Mouse (Mus musculus) retina, postnatal 1 day (tissue): Measurements from ENCODE around the gene Spc25.

Experiments used
- DNase-seq: peaks from one replicate; pipeline ENCODE4 v3.0.0-alpha.2; 2012

The Spc25 gene

DNA sequence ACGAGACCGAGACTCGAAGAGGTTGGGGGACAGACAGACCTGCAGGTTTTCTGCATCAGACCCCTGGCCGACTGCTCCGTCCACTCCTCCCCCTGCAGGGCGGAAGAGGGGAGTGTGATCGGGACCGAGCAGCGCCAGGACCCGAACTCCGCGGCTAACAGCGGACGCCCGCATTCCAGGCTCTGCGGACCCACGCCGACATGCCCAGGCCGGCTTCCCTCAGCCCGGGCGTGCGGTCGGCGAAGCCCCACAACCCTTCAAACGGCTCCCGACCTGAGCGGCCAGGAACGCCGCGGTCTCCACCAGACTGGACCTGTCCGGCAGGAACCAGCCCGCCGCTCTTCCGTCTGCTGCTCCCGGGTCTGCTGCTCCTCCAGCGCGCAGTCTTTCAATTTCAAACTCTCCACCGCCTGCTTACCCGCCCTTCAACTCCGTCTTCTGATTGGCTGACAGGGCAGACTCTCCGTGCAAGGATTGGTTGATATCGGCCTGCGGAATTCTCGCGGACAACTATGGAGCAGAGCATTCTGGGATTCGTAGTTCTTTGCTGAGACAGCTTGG lies at the start of gene Spc25:
Gene Spc25 (minus strand): TSS at position 404 of the 561 bp plus-strand sequence.
- peak; percentile 97 for DNase-seq

DNA sequence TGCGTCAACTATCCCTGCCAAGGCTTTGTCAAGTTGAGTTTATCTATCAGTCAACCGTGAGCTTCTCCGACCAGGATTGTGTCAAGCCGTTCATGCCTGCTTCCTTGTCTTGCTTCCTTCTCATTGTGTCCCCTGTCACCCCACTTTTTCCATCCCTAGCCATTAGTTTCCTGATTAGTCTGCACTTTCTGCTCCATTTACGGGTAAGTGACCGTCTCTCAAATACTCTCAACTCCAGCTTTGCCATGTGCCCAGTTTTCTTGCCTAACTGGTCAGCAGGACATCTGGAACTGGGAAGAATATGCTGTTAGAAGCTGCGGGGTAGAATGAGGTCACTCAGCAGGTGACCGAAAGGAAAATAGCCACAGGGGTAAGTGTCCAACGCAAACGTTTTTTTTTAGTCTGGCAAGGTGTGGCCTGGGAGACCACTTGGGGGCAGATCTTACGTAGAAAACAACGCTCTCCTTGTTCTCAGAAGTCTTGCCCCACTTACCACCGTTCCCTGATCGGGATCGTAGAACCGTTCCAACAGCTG lies 42.3 kb upstream of the Spc25 start:
- DNase-seq, result peak; percentile 94

DNA sequence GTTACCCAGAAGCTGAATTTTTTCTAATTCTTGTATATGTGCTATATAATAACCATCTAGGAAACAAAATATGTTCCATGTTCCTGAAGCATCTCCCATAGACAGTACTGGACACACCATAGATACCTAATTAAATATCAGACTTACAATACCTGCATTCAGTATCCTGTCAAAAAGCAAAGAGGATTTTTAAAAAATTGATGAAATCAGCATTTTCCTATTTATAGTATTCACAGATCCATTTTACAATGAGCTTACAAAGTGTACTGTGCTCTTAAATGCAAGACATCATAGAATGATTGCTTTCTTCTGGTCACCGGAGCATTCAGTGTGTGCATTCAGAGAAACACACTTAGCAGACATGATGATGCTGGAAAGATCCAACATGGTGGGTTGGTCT lies 41.1 kb upstream of the Spc25 start:
- no peak for DNase-seq

DNA sequence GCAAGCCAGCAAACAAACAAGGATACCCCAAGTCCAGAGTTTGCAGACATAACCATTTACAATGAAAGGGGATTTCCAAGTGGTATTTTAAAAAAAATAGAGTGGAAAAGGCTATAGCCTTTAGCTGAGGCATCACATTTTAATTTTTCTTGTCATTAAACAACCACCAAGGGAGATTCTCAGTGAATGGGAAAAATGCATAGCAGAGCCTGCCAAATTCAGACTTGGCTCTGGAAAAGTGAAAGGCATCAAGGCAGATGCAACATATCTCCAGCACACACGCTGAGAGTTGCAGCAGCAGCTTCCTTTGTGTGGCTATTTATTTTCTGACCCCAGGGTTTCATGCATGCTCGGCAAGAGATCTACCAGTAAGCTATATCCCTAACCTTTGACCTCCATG lies 38.9 kb upstream of the Spc25 start:
- DNase-seq, result no peak

DNA sequence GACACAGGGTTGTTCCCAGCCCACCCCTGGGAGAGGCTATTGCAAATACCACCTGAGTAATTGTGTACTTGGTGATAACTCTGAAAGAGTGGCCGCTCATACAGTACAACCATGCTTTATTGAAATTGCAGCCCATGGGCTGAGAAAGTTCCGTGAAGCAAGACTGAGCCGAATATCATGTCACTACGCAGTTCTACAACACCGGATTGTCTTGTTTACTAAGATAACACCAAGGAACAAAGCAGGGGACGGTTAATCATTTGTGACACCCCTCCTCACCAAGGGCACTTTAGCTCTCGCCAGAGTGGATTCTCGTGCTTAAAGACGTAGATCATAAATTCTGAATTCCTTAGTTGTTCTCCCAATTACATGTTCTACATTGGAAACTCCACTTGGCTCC lies 33.3 kb upstream of the Spc25 start:
- no peak for DNase-seq

DNA sequence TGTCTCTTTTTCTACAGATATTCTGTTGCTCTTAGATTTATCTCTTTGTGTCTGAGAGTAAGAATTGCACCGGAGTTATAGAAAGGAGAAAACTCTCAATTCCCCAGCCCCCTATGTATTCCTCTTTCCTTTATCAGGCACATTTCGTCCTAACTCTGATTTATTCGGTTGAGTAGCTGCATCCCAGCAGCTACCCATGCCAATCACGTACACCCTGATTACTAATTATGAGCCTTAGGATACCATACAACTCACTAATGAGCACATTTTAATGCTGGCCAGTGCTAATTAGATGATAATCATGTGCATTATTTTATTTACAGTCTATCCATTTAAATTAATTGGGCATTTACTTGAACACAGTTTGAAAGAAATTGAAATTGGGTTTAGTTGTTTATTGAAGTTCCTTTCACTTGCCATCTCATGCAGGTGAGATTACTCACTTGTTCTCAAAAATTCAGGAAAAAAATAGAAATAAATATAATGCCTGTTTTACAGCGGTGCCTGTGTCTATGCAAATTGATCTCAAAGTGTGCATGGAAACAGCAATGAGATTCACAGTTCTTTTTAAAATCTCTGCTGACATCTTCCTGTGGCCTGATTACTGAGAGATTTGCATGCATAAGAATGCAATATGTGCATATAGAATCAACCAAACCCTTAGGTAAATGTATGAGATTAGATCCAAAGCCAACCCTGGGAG lies 29.1 kb upstream of the Spc25 start:
- DNase-seq, result peak; percentile 93

DNA sequence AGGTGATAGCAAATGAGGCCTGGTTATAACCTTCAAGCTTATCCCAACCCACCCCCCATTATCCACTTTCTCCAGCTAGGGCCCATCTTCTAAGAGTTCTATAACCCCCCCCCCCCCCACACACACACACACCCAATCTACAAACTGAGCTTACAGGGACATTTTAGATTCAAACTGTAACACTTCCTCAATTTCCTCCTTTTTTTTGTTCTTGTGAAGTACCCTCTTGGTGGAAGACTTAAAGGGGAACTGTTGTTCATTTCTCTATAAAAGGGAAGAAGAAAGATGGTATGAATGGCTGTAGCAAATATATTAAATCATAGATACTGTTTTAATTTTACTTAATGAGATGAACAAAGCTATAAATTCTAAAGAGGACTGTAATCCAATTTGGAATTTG lies 26.1 kb upstream of the Spc25 start:
- DNase-seq, result no peak

DNA sequence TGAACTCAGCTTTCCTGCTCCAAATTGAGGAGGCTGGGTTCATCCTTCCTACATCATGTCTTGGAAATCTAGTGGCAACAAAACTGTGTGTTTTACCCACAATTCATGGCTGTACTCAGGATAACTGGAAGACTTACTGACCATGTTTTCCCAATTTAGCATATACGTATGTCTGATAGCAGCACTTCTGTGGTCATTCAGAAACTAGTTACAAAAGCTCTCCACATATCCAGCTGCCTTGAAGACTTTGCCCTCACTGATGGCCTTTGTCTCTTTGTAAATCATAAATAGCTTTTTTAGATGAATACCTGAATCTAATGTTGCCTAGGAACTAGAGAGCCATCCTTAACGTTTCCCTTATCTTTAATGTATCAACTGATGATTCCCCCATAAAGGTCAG lies 24.1 kb upstream of the Spc25 start:
- DNase-seq, result no peak

DNA sequence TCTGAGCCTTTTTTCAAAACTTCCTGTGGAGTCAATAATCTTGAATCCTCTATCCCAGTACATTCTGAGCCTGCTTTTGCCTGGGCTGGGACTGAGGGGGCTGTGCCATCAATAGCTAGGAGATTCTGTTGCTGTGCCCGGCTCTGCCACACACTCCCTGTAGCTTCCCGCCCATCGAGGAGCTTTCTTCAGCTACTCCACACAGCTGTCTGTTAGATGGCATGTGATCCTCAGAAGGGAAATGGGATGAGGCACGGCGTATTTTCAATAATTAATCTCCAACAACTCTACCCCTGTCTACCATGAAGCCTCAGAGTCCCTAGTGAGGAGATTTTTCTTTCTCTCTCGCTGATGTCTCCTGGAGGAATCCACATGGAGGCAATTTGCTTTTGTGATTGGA lies 22.6 kb upstream of the Spc25 start:
- peak; percentile 8 for DNase-seq

DNA sequence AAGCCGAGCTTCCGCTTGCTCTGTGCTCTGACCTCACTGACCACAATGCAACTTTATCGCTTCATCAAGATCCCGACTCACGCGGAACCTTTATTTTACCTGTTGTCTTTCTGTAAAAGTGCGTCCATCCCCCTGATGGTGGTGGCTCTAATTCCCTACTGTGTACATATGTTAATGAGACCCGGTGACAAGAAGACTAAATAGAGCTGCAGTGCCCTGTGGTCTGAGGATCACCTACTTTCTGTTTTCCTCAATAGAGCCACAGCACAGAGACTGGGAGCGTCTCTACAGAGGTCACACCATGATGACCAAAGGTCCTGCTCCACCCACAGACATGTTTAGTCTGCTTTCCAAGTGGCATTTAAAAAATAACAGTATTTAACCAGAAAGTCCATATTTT lies 20.9 kb upstream of the Spc25 start:
- no peak for DNase-seq

DNA sequence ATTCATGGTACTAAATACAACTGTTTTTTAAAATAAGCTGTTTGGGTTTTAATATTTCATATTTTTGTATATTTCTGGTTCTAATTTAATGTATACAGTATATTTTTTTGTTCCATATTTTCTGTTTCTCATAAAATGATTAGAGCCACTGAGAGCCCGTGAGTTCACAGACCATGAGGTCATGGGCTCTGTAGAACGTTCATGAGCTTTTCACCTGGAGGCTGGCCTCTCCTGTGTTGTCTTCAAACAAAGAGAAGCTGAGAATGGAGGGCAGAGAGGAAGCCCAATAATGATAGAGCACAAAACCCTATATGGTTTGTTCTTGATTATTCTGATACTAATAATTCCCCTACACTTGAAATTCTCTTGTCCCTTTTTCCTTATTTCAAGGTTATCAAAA lies 18.7 kb upstream of the Spc25 start:
- no peak for DNase-seq

DNA sequence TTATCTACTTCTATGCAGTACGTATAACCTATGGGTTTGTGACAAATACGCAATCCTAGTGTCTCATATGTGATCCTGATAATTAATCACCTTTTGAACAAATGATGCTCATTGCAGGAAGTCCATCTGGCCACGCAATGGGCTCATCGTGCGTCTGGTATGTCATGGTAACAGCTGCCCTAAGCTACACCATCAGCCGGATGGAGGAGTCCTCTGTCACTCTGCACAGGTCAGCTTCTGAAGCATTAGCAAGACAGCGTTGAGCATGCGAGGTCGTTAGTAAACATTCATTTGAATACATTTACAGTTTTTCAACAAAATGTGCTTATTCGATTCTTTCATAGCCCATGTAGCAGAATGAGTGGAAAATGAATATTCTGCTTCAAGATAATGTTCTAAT lies 16.8 kb upstream of the Spc25 start:
- DNase-seq, result no peak

DNA sequence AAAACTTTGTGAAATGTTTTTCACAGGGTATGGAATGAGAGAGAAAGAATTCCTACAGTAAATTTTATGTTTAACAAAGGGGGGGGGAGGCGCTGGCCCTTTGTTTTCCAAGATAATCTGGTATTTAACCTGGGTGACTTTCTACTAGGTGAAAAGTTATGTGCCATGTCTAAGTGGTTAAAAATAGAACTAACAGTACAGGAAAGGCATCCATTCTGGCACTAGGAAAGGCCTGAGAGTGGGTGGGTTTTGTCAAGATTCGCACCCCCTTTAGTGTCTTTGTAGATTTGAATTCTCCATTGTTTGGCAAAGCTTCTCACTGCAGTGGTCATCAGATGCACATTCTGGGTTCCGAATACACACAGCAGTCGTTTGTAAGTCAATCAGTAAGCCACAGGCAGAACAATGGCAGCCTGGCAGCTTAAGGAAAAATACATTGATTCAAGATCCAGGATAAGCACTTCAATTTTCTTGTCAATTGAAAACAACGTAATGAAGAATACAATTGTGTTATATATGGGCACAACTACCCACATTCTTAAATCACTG lies 15.9 kb upstream of the Spc25 start:
- no peak for DNase-seq

DNA sequence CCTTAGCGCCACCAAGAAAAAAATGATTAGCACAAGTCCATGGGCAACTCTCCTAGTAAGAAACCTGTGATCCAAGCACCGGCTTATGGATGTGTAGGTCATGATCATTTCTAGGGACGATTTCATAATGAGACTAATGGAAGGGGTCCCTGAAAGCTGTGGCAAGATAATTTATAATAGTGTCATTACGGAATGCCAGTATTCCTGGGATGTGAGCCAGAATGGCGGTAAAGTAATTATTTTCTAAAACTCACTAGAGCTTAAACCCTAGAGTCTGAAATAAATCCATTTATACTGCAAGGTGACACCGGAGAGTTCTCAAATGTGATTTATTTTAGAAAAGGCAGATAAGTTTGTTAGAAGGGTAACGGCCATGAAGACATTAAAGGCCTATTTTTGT lies 9.2 kb upstream of the Spc25 start:
- no peak for DNase-seq

DNA sequence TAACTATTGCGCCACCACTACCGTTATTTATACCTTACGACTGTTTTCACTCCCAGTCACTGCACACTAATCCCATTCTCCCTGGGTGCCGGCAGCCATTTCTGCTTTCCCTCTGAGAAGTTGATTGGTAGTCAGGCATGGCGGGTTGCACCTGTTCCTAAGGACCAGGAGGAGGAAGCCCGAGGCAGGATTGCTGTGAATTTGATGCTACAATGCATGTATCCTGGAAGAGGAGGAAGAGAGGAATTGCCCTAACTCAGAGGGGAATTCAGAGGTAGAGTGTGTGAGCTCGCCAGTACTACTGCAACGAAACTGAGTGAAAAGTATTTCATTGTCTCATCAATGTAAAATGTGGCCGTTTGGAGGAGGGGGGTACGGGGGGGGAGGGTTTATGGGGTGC lies 6.7 kb upstream of the Spc25 start:
- no peak for DNase-seq

DNA sequence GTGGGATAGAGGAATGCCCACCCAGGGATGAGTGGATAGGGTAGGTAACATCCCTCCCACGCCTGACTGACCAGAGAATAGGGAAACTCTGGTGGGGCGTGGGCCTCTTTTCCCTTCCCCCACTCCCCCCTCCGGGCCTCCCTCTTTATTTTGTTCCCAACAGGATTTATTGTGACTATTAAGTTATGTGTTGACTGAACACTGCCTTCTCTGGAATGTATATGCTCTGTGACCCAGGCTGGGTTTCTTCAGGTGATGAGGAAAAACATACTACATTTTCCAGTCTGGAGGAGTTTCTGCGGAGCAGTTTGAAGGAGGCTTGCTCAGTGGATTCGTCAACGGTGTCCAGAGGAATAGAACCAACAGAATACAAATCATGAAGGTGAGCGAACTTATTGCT lies 4.8 kb upstream of the Spc25 start, which contains the start of gene G6pc2:
Gene G6pc2 (plus strand): TSS at position 301 of the 400 bp plus-strand sequence.
- DNase-seq, result no peak

DNA sequence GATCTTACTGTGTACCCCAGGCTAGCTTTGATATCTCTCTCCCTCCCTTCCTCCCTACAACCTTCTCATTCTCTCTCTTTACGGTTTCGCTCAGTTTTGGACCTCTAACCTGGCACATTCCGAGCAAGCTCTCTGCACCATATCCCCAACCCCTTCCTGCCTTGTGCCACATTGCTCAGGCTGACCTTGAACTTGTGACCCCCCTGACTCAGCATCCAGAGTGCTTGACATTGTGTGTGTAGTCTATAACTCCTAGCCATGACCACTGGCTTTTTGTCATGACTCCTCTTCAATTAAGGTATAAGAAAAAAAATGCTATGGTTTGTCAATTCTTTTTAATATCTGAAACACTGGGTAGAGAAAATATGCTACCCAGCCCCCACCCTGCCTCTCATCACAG lies 3.7 kb upstream of the Spc25 start:
- DNase-seq, result no peak

DNA sequence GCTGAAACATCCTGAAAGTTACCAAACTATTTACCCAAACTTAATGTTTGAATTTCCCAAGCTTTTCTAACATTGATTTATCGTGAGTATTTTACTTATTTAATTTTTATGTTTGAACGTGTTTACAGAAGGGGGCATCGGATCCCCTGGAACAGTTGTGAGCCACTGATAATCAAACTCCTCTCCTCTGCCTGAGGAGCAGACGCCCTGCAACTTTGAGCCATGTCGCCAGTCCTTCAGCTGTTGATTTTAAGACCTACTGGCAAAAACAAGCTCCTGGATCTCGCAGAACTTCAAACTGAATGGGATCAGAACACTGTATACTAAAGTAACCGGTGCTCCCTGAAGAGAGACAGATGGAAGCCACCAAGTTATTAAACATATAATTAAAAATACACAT lies 529 bp upstream of the Spc25 start:
- no peak for DNase-seq

DNA sequence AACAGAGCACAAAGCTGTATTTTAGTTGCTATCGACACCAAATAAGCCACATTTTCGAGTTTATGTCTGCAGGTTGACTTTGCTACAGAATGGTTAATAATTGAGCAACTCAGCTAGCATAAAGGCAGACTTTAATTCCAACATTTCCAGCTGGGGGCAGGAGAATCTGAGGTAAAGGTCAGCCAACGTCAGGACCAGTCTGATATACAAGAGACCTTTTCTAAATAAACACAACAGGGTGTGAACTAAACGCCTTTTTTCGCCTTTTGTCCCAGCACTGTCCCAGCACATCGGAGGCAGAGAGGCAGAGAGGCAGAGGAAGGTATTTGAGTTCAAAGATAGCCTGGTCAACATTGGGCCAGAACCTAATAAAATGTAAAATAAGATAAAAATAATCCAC lies 809 bp downstream of the Spc25 start:
- DNase-seq, result no peak

DNA sequence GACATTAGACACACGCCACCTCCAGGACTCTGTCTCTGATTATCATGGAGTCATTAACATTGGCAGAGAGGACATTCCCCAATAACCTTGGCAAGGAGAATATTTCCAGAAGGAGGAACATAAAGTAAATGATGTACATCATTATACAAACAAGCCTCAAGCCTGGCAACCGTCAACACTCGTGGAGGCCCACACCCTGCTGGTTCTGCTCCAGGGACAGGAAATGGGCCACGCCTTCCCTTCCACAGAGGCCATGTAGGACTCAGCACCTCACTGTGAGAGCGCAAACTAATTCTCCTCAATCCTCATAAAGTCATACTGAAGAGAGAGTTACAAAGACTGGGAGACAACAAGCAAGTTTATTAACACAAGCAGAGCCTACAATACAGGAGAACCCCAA lies 12.4 kb downstream of the Spc25 start:
- no peak for DNase-seq

DNA sequence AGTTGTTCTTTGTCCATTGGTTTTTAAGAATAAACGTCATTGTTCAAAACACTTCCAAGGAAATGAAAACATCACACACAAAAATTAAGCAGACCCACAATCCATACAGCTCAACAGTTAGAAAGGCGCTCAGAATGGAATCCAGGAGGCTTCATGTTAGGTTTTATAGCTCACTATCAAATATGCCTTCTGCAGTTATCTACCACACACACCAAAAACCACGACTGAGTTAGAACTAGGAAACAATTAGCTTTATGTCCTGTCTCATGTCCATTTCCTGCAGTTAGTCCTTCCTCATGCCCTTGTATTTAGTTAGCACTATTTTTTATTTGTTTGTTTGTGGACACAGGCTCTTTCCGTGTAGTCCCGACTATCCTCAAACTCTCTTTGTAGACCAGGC lies 14.9 kb downstream of the Spc25 start:
- DNase-seq, result no peak

DNA sequence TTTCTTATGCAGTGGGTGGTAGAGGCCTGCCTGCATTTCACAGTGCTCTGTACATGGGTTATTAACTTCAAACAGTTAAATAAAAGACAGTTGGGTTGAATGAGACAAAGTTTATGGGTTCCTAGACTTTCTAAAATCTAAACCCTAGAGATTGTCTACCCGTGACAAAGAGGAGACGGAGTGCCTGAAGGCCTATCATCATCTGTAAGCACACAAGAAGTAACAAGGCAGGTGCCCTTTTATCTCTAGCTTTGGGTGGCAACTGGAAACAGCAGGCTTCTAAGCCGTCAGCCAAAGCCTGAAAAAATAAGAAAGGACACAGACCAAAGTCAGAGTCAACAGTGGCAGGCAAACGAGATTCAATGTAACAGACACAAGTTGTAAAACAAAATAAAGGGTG lies 16.8 kb downstream of the Spc25 start:
- DNase-seq, result no peak

DNA sequence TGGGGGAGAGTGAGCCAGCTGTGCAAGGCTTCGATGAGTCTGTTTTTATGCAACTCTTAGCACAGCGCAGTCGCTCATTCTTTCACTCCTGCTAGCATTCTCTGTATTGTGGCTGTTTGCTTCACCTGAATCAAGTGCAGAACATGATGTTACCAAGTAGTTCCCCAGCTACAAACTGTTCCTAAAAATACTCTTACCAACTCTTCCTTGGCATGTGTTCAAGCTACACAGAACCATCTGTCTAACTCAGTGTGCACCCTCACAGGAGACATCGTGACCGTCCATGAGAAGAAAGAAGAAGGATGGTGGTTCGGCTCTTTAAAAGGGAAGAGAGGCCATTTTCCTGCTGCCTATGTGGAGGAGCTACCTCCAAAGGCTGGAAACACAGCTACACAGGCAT lies 17.3 kb downstream of the Spc25 start:
- no peak for DNase-seq

DNA sequence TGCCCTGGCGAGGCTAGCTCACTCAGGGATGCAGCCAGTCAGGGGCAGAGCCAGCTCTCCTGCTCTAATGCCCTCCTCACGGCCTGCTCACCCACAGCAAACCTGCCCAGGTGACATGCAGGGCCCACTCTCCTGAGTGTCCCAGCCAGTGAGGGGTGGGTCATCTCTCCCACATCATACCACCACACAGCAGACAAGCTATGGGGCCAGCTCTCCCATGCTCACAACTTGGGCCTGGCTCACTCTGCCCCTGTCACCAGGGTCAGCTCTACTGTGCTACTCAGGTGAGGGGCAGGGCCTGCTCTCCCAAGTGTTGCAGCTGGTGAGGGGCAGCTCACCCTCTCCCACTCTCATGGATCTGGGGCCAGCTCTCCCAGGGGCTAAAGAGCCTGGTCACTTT lies 18.0 kb downstream of the Spc25 start:
- DNase-seq, result no peak

DNA sequence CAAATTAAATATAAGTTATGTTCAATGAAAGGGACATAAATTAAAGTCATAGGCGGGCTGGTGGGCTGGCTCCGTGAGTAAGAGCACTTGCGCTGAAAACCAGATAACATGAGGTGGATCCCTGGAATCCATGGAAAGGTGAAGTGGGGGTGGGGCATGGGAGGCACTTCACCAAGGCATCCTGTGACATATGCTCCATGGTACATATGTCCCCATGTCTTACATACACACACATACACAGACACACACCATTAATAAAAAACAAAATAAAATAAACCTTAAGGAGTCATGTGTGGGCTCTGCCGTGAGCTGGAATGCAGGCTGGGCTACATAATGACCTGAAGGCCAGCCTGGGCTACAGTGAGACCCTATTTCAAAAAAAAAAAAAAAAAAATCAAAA lies 26.3 kb downstream of the Spc25 start:
- no peak for DNase-seq
